Mouse (Mus musculus): Measurements from ENCODE around the gene Itga4. TPM values are rescaled to one million over a fixed set of nuclear protein-coding genes. Genes with fewer than 3 reads are reported as not detected.

The Itga4 gene
- polyA plus RNA-seq (2017; shearing (Covaris generic)): 100 to 1,000 TPM; 202 to 296 (median 279) TPM

DNA sequence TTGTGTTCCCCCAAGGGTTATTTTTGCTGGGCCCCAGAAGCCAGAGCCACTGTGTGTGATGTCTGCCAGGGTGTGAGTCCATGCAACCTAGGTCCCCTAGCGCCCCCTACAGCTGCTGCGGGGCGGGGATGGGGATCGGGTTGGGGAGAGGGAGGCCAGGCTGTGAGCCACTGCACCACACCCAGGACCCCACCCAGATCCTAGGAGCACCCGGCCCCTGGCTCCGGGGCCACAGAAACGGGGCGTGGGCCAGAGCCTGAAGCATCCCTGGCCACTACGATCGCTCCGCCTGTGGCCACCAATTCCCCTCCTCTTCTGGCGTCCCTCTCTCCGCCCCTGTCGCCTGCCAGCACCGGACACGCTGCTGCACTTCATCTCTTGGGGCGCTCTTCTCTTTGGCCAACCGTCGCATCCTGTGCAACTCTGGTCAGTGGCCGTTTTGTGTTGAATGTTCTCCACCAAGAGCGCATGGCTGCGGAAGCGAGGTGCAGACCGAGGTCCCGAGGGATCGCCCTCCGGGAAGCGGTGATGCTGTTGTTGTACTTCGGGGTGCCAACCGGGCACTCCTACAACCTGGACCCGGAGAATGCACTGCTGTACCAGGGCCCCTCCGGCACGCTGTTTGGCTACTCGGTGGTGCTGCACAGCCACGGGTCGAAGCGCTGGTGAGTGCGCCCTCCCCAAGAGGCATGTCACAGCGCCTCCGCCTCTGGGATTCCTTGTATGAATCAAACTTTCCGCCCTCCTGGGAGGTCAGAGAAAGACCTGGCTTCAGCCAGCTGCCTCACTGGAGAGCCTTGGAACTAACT is at the start of gene Itga4:
Gene Itga4, plus strand, starts transcription at position 235 of the 809 bp plus-strand sequence.
- peak; percentile 64 for ATAC-seq

DNA sequence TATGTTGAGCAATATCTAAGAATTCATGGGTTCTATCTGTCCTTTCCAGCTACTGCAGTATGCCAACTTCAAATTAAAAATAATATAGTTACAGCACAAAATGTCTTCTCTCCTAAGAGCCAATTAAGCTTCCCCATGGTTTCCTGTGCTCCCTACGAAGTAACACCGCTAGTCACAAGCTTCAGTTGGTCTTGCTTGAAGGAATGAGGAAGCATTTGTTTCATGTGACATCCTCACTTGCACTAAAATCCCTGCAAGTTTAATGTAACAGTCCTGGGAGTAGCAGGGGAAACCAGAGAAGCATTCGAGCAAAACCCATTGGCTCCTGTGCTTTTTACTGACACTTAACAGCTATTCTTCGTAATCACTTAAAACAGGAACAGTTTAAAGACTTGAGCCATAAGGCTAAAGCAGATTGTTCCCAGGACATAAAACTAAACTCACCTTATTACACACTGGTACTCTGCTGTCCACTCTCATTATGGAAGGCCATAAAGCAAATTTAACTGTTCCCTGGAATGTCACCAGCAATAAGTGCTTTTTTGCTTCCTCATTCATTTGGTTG is 49.0 kb upstream of the Itga4 start:
- ATAC-seq: no peak

- ATAC-seq: no peak
Observed at GRCm38 (mm10) chr2:79214982-79215381, 40.2 kb upstream of the Itga4 start.

- ATAC-seq: no peak
Observed at GRCm38 (mm10) chr2:79215479-79215878, 39.7 kb upstream of the Itga4 start.

DNA sequence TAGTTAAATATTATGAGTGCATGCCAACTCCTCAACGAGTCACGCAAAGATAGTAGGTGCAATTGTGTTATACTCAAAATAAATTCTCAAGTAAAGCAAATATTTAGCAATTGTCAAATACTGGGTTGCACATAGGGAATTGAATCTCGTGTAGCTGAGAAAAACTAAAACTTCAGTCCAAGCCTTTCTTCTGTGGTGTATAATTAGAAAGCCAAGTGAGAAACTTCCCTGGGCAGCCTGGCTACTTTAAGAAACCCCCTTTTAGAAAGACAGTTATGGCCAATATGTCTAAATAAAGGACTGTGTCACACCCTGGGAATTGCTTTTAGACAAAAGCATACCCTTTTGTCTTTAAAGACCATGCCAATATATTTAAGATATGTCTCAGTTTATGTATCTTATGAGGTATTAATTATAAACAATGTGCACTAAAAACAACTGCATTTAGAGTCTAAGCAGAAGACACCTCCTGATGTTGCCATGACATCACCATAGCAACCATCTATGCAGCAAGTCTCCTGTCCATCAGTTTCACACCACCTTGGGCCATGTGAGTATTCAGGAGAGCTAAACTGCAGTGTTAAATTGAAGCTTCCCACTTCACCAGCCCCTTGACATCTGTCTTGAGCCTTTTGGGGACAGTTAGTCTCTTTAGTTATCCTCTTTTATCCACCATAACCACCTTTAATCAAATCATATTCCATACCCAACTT is 30.4 kb upstream of the Itga4 start:
- no peak for ATAC-seq

GRCm38 (mm10) chr2:79227805-79228241 is 27.4 kb upstream of the Itga4 start:
- peak; percentile 41 for ATAC-seq

GRCm38 (mm10) chr2:79231056-79231949 is 23.9 kb upstream of the Itga4 start:
- ATAC-seq: peak; percentile 80

DNA sequence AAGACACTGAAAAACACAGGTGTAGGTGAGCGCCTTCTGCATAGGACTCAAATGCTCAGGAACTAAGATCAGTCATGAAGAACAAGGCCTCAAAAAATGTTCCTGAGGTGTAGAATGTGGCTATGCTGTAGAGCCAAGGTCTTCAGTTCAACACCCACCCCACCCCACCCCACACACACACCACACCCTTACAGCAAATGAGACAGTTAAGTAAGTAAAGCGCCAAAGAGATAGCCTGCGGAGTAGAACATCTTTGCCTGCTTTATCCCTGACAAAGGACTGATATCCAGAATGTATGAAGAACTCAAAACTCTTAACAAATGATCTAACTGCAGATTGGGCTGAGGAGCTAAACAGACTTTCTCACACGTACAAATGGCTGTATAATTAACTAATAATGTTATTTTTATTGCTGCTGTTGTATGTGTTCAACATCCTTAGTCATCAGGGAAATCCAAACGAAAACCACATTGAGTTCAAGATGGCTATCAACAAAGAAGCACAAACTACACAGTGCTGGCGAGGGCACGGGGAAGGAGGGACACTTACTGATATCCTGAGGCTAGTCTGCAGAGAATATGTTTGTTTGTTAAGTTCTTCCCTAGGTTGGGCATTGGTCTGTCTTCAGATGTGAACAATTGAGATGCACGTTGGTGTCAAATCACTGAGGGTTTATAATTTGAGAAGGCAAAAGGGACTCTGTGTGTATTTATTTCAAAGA is 19.3 kb upstream of the Itga4 start:
- ATAC-seq: no peak

GRCm38 (mm10) chr2:79237216-79237615 is 18.0 kb upstream of the Itga4 start:
- no peak for ATAC-seq

DNA sequence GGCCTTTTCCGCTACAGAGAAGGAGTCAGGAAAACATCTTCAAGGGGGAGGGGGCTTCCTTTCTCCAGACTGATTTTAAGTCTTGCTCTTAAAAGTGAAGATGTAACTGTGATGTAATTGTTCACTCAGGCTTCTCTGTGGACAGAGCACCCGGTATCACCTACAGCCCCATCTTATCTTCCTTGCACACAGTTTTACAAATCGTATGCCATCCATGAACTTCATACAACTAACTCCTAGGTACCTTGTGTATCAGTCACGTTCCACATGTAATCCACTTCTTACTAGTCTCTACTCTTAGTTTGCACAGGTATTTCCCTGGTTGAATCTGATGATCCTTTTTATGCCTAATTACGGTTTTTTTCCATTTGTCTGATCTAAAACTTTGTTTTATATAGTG is 10.9 kb upstream of the Itga4 start:
- ATAC-seq: peak; percentile 29

DNA sequence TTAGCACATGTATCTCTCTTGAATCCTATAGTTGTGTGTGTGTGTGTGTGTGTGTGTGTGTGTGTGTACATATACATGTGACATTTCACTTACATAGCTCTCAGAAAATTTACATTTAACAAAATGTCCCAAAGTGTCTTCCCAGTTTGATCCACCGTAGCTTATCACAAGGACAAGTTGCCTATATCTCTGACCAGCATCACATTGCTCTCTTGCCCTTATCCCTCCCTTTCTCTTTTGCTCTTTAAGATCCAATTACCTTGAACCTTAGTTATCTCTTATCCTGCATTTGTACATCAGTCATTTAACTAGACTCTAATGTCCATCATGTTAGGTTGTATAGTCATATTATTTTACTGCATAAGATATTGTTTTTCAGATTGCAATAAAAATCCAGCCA is 10.5 kb upstream of the Itga4 start:
- no peak for ATAC-seq

GRCm38 (mm10) chr2:79248283-79248682 is 6.9 kb upstream of the Itga4 start:
- ATAC-seq: peak; percentile 49

- no peak for ATAC-seq
Observed at GRCm38 (mm10) chr2:79250510-79250909, 4.7 kb upstream of the Itga4 start.

- ATAC-seq: no peak
Observed at GRCm38 (mm10) chr2:79253754-79254197, 1.4 kb upstream of the Itga4 start.

DNA sequence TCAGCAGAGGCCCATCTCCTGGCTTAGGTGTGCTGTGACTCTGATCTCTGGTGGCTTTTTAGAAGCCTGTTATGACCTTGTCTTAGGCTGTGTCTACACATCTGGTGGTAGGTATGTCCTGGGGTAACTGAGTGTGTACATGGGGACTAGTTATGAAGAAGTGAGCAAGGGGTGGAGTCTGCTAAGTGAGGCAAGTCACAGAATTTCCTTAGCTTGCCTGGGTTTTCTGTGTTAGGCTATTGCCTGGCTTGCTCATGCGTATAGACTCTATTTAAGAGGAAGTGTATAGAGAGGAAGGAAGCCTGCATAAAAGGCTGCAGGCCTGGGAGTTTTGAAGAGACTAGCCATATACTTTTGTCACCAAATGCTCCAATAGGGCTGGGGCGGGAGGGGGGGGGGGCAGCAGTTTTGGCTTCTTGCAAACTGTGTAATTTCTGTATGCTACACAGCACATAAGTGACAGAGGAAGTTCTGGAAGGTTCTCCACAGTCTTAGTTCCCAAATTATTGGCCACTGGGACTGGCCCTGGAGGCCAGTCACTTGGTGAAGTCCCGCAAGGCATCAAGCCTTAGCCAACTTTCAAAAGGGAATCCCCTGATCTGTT is 536 bp upstream of the Itga4 start:
- peak; percentile 36 for ATAC-seq

GRCm38 (mm10) chr2:79256001-79256339 is 744 bp downstream of the Itga4 start:
- ATAC-seq: no peak

- no peak for ATAC-seq
Observed at GRCm38 (mm10) chr2:79256376-79256775, 1.1 kb downstream of the Itga4 start.

DNA sequence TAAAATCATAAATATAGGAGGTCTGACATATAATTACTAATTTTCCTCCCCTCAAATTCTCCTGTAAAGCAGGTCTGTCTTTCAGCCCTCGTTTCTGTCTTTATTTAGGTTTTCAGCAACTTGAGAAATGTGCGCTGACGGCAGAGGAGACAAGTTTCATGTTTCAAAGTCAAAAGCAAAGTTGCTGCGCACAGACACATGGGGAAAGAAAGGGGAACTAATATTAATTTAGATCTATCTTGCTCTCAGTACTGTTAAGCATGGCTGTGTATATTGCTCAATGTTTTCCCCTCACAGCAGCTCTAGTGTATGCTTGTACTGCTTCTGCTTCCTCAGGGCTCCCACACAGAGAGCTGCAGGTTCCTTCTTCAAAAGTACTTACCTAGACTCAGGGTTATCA is 1.7 kb downstream of the Itga4 start:
- ATAC-seq: no peak

- no peak for ATAC-seq
Observed at GRCm38 (mm10) chr2:79257411-79257810, 2.2 kb downstream of the Itga4 start.

- ATAC-seq: peak; percentile 11
Observed at GRCm38 (mm10) chr2:79259326-79259725, 4.1 kb downstream of the Itga4 start.

- ATAC-seq: peak; percentile 66
Observed at GRCm38 (mm10) chr2:79265665-79266064, 10.4 kb downstream of the Itga4 start.

All from inflammation-experienced regulatory T-cells, adult 6 months (primary cell).